Mouse (Mus musculus) kidney, postnatal 4 days (tissue): ENCODE results near the gene Hcn1.

Experiments
- DNase-seq, 2 experiments: peaks; one replicate each; pipeline ENCODE4 v3.0.0; 2021; ENCODE audit warnings: mixed read lengths in 2 of 2

The Hcn1 gene

GRCm38 (mm10) chr13:117705997-117706396, 103.9 kb downstream of the Hcn1 start:
- DNase-seq, result no peak

GRCm38 (mm10) chr13:117706496-117706895, 104.4 kb downstream of the Hcn1 start:
- DNase-seq, result no peak

GRCm38 (mm10) chr13:117706986-117707738, 105.0 kb downstream of the Hcn1 start:
- DNase-seq, result no peak

- no peak for DNase-seq
These were observed 108.7 kb downstream of the Hcn1 start for GRCm38 (mm10) chr13:117710811-117711210.

- no peak for DNase-seq
These were observed 120.0 kb downstream of the Hcn1 start for GRCm38 (mm10) chr13:117722090-117722489.

- no peak for DNase-seq
These were observed 122.0 kb downstream of the Hcn1 start for GRCm38 (mm10) chr13:117724083-117724482.

- DNase-seq, result no peak
These were observed 126.3 kb downstream of the Hcn1 start for GRCm38 (mm10) chr13:117728393-117728792.

GRCm38 (mm10) chr13:117732738-117733137, 130.6 kb downstream of the Hcn1 start:
- no peak for DNase-seq

GRCm38 (mm10) chr13:117744451-117744850, 142.3 kb downstream of the Hcn1 start:
- DNase-seq, result no peak

GRCm38 (mm10) chr13:117745173-117745572, 143.1 kb downstream of the Hcn1 start:
- DNase-seq, result no peak

- no peak for DNase-seq
These were observed 163.4 kb downstream of the Hcn1 start for GRCm38 (mm10) chr13:117765487-117765886.

GRCm38 (mm10) chr13:117785376-117785775, 183.3 kb downstream of the Hcn1 start:
- DNase-seq, result no peak

GRCm38 (mm10) chr13:117792861-117793260, 190.7 kb downstream of the Hcn1 start:
- DNase-seq, result no peak

GRCm38 (mm10) chr13:117801061-117801460, 198.9 kb downstream of the Hcn1 start:
- no peak for DNase-seq

- no peak for DNase-seq
These were observed 225.5 kb downstream of the Hcn1 start for GRCm38 (mm10) chr13:117827628-117828027.

GRCm38 (mm10) chr13:117836658-117837057, 234.5 kb downstream of the Hcn1 start:
- DNase-seq, result no peak

GRCm38 (mm10) chr13:117838264-117838663, 236.1 kb downstream of the Hcn1 start:
- DNase-seq, result no peak

GRCm38 (mm10) chr13:117842366-117842765, 240.2 kb downstream of the Hcn1 start:
- DNase-seq, result no peak

- DNase-seq, result no peak
These were observed 245.2 kb downstream of the Hcn1 start for GRCm38 (mm10) chr13:117847290-117847689.

- DNase-seq, result no peak
These were observed 246.6 kb downstream of the Hcn1 start for GRCm38 (mm10) chr13:117848757-117849156.

- DNase-seq, result no peak
These were observed 250.0 kb downstream of the Hcn1 start for GRCm38 (mm10) chr13:117851954-117852710.

- DNase-seq, result no peak
These were observed 250.6 kb downstream of the Hcn1 start for GRCm38 (mm10) chr13:117852711-117853051.

- DNase-seq, result no peak
These were observed 256.3 kb downstream of the Hcn1 start for GRCm38 (mm10) chr13:117858416-117858815.

GRCm38 (mm10) chr13:117877787-117878186, 275.7 kb downstream of the Hcn1 start:
- DNase-seq, result no peak
